Mouse (Mus musculus): ENCODE measurements at regions not wholly inside any gene's neighbourhood (a gene's known extent, or its start where the extent isn't known, plus 50 kb on each side); places are given as distances from the start of the nearest gene placed in this dataset.

GRCm38 (mm10) chr1:57213428-57213874, 164.0 kb upstream of the 1700066M21Rik start:
- H3K9ac ChIP-seq (replicated peaks; ENCODE audit: low read length) = no peak overlapping the region
- H3K4me1 ChIP-seq (ENCODE audit: control insufficient read depth, insufficient read depth, low read length) = no peaks in the 10 kb centered on the region
- WGBS = 49% methylated on average over 16 of the region's 16 CpGs
- DNase-seq (ENCODE audit: low spot score) (no peak), ATAC-seq (replicated peaks; ENCODE audit: insufficient number of reproducible peaks, low FRiP score, low TSS enrichment, low read depth) (no peak)
- no peak overlapping the region for H3K4me3 ChIP-seq (ENCODE audit: low read depth, low read length)
- H3K36me3 ChIP-seq (replicated peaks; ENCODE audit: control insufficient read depth, insufficient read depth, low read depth, low read length) = no peaks in the 10 kb centered on the region
- H3K4me2 ChIP-seq (ENCODE audit: low read depth, low read length) = no peak overlapping the region
- no peaks in the 10 kb centered on the region for H3K27me3 ChIP-seq (ENCODE audit: control insufficient read depth, insufficient read depth, low read length)
- H3K27ac ChIP-seq (replicated peaks; ENCODE audit: low read depth, low read length) = no peak overlapping the region
- H3K9me3 ChIP-seq (replicated peaks; ENCODE audit: control insufficient read depth, low read length) = no peaks in the 10 kb centered on the region

- Histone ChIP-seq H3K27me3 (ENCODE audit: control insufficient read depth, insufficient read depth, low read length) (no peaks in the 10 kb centered on the region), H3K9me3 (replicated peaks; ENCODE audit: control insufficient read depth, low read length) (no peaks in the 10 kb centered on the region), H3K4me1 (ENCODE audit: control insufficient read depth, insufficient read depth, low read length) (no peaks in the 10 kb centered on the region), H3K27ac (replicated peaks; ENCODE audit: low read depth, low read length) (no peak overlapping the region), H3K9ac (replicated peaks; ENCODE audit: low read length) (no peak overlapping the region), H3K4me2 (ENCODE audit: low read depth, low read length) (no peak overlapping the region), H3K36me3 (replicated peaks; ENCODE audit: control insufficient read depth, insufficient read depth, low read depth, low read length) (no peaks in the 10 kb centered on the region), H3K4me3 (ENCODE audit: low read depth, low read length) (no peak overlapping the region)
- ATAC-seq (replicated peaks; ENCODE audit: insufficient number of reproducible peaks, low FRiP score, low TSS enrichment, low read depth) = no peak
- WGBS = 56% methylated on average over 2 of the region's 2 CpGs
- no peak for DNase-seq (ENCODE audit: low spot score)
These were observed 163.2 kb upstream of the 1700066M21Rik start for GRCm38 (mm10) chr1:57214266-57214665.

- Histone ChIP-seq H3K4me1 (ENCODE audit: control insufficient read depth, insufficient read depth, low read length) (no peaks in the 10 kb centered on the region), H3K4me3 (ENCODE audit: low read depth, low read length) (no peak overlapping the region), H3K4me2 (ENCODE audit: low read depth, low read length) (no peak overlapping the region), H3K36me3 (replicated peaks; ENCODE audit: control insufficient read depth, insufficient read depth, low read depth, low read length) (no peaks in the 10 kb centered on the region), H3K9ac (replicated peaks; ENCODE audit: low read length) (no peak overlapping the region), H3K27me3 (ENCODE audit: control insufficient read depth, insufficient read depth, low read length) (no peaks in the 10 kb centered on the region), H3K9me3 (replicated peaks; ENCODE audit: control insufficient read depth, low read length) (no peaks in the 10 kb centered on the region), H3K27ac (replicated peaks; ENCODE audit: low read depth, low read length) (no peak overlapping the region)
- DNase-seq (ENCODE audit: low spot score) = no peak
- no peak for ATAC-seq (replicated peaks; ENCODE audit: insufficient number of reproducible peaks, low FRiP score, low TSS enrichment, low read depth)
- WGBS = 79% methylated on average over 8 of the region's 8 CpGs
These were observed 159.8 kb upstream of the 1700066M21Rik start for GRCm38 (mm10) chr1:57217656-57218055.

- Histone ChIP-seq H3K27me3 (ENCODE audit: control insufficient read depth, insufficient read depth, low read length) (no peaks in the 10 kb centered on the region), H3K4me2 (ENCODE audit: low read depth, low read length) (no peak overlapping the region)
- no peak for ATAC-seq (replicated peaks; ENCODE audit: insufficient number of reproducible peaks, low FRiP score, low TSS enrichment, low read depth)
These were observed 159.3 kb upstream of the 1700066M21Rik start for GRCm38 (mm10) chr1:57218127-57218526.

GRCm38 (mm10) chr1:57218616-57219015, 158.8 kb upstream of the 1700066M21Rik start:
- WGBS = 63% methylated on average over 3 of the region's 3 CpGs
- DNase-seq (ENCODE audit: low spot score) = no peak
- ATAC-seq (replicated peaks; ENCODE audit: insufficient number of reproducible peaks, low FRiP score, low TSS enrichment, low read depth) = 0 out of 2 replicates have a peak, but pooled peaks have one; percentile 56

More at GRCm38 (mm10) chr1:57218127-57218526, 159.3 kb upstream of the 1700066M21Rik start:
- Histone ChIP-seq H3K9me3 (replicated peaks; ENCODE audit: control insufficient read depth, low read length) (no peaks in the 10 kb centered on the region), H3K4me3 (ENCODE audit: low read depth, low read length) (no peak overlapping the region), H3K4me1 (ENCODE audit: control insufficient read depth, insufficient read depth, low read length) (no peaks in the 10 kb centered on the region), H3K27ac (replicated peaks; ENCODE audit: low read depth, low read length) (no peak overlapping the region), H3K36me3 (replicated peaks; ENCODE audit: control insufficient read depth, insufficient read depth, low read depth, low read length) (no peaks in the 10 kb centered on the region), H3K9ac (replicated peaks; ENCODE audit: low read length) (no peak overlapping the region)
- WGBS = 63% methylated on average over 2 of the region's 2 CpGs
- DNase-seq (ENCODE audit: low spot score) = no peak

GRCm38 (mm10) chr1:57224425-57225104, 152.9 kb upstream of the 1700066M21Rik start:
- Histone ChIP-seq H3K9me3 (replicated peaks; ENCODE audit: control insufficient read depth, low read length) (no peaks in the 10 kb centered on the region), H3K27me3 (ENCODE audit: control insufficient read depth, insufficient read depth, low read length) (no peaks in the 10 kb centered on the region), H3K36me3 (replicated peaks; ENCODE audit: control insufficient read depth, insufficient read depth, low read depth, low read length) (no peaks in the 10 kb centered on the region), H3K9ac (replicated peaks; ENCODE audit: low read length) (no peak overlapping the region), H3K4me2 (ENCODE audit: low read depth, low read length) (no peak overlapping the region), H3K4me3 (ENCODE audit: low read depth, low read length) (no peak overlapping the region), H3K4me1 (ENCODE audit: control insufficient read depth, insufficient read depth, low read length) (no peaks in the 10 kb centered on the region), H3K27ac (replicated peaks; ENCODE audit: low read depth, low read length) (no peak overlapping the region)
- WGBS = 89% methylated on average over 10 of the region's 10 CpGs
- ATAC-seq (replicated peaks; ENCODE audit: insufficient number of reproducible peaks, low FRiP score, low TSS enrichment, low read depth) (no peak), DNase-seq (ENCODE audit: low spot score) (no peak)

More at GRCm38 (mm10) chr1:57218616-57219015, 158.8 kb upstream of the 1700066M21Rik start:
- no peaks in the 10 kb centered on the region for H3K27me3 ChIP-seq (ENCODE audit: control insufficient read depth, insufficient read depth, low read length)
- H3K4me1 ChIP-seq (ENCODE audit: control insufficient read depth, insufficient read depth, low read length) = no peaks in the 10 kb centered on the region
- H3K4me2 ChIP-seq (ENCODE audit: low read depth, low read length) = no peak overlapping the region
- no peaks in the 10 kb centered on the region for H3K36me3 ChIP-seq (replicated peaks; ENCODE audit: control insufficient read depth, insufficient read depth, low read depth, low read length)
- H3K9ac ChIP-seq (replicated peaks; ENCODE audit: low read length) = no peak overlapping the region
- no peak overlapping the region for H3K4me3 ChIP-seq (ENCODE audit: low read depth, low read length)
- no peaks in the 10 kb centered on the region for H3K9me3 ChIP-seq (replicated peaks; ENCODE audit: control insufficient read depth, low read length)
- H3K27ac ChIP-seq (replicated peaks; ENCODE audit: low read depth, low read length) = no peak overlapping the region

GRCm38 (mm10) chr1:57243607-57244408, 133.6 kb upstream of the 1700066M21Rik start:
- Histone ChIP-seq H3K9ac (replicated peaks; ENCODE audit: low read length) (no peak overlapping the region), H3K4me1 (ENCODE audit: control insufficient read depth, insufficient read depth, low read length) (no peaks in the 10 kb centered on the region), H3K4me3 (ENCODE audit: low read depth, low read length) (no peak overlapping the region), H3K9me3 (replicated peaks; ENCODE audit: control insufficient read depth, low read length) (no peaks in the 10 kb centered on the region), H3K4me2 (ENCODE audit: low read depth, low read length) (no peak overlapping the region), H3K36me3 (replicated peaks; ENCODE audit: control insufficient read depth, insufficient read depth, low read depth, low read length) (no peaks in the 10 kb centered on the region), H3K27me3 (ENCODE audit: control insufficient read depth, insufficient read depth, low read length) (no peaks in the 10 kb centered on the region), H3K27ac (replicated peaks; ENCODE audit: low read depth, low read length) (no peak overlapping the region)
- 72% methylated on average over 6 of the region's 6 CpGs for WGBS
- no peak for ATAC-seq (replicated peaks; ENCODE audit: insufficient number of reproducible peaks, low FRiP score, low TSS enrichment, low read depth)
- DNase-seq (ENCODE audit: low spot score) = no peak

- ATAC-seq (replicated peaks; ENCODE audit: insufficient number of reproducible peaks, low FRiP score, low TSS enrichment, low read depth) (no peak), DNase-seq (ENCODE audit: low spot score) (no peak)
- no peaks in the 10 kb centered on the region for H3K4me1 ChIP-seq (ENCODE audit: control insufficient read depth, insufficient read depth, low read length)
- H3K36me3 ChIP-seq (replicated peaks; ENCODE audit: control insufficient read depth, insufficient read depth, low read depth, low read length) = no peaks in the 10 kb centered on the region
- H3K4me2 ChIP-seq (ENCODE audit: low read depth, low read length) = no peak overlapping the region
- H3K9ac ChIP-seq (replicated peaks; ENCODE audit: low read length) = no peak overlapping the region
- 68% methylated on average over 7 of the region's 7 CpGs for WGBS
- no peaks in the 10 kb centered on the region for H3K27me3 ChIP-seq (ENCODE audit: control insufficient read depth, insufficient read depth, low read length)
- no peak overlapping the region for H3K4me3 ChIP-seq (ENCODE audit: low read depth, low read length)
- H3K27ac ChIP-seq (replicated peaks; ENCODE audit: low read depth, low read length) = no peak overlapping the region
- no peaks in the 10 kb centered on the region for H3K9me3 ChIP-seq (replicated peaks; ENCODE audit: control insufficient read depth, low read length)
These were observed 117.8 kb upstream of the 1700066M21Rik start for GRCm38 (mm10) chr1:57259626-57260025.
